Mouse (Mus musculus): ENCODE measurements around the gene Fndc5. TPM values are rescaled to one million over a fixed set of nuclear protein-coding genes. Genes with fewer than 3 reads are reported as not detected.

Gene Fndc5
- polyA plus RNA-seq, 1 experiment from 2014 or later = 29.1 TPM

DNA sequence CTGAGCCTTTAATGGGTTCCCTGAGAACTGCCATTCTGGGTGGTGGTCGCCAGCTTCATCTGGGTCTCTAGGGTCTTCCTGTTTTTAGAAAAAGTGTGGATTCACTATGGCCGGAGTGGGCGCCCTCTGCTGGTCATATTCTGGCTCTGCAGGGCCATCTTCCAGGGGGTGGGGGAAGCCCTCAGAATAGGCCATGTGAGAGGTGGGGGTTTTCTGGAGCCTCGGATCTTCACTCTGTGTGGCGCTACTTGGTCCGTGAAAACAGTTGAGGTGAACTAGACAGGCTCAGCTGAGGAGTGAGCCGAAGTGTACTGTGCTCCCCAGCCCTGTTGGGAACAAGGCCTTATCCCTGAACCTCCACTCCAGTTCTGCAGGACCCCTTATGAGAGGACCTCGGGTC is 6.7 kb upstream of the Fndc5 start:
- peak overlapping the region; percentile 48; the same call in 1 of the 2 replicates for H3K9ac ChIP-seq (ENCODE audit: low read depth, low read length)
- WGBS = 5% methylated on average over 8 of the region's 8 CpGs
- H3K36me3 ChIP-seq (ENCODE audit: control insufficient read depth, insufficient read depth, low read length) = no peaks in the 10 kb centered on the region
- H3K4me2 ChIP-seq (ENCODE audit: low read depth, low read length) = peak overlapping the region; percentile 55
- no peak for DNase-seq (ENCODE audit: low spot score)
- no peaks in the 10 kb centered on the region for H3K9me3 ChIP-seq (ENCODE audit: control insufficient read depth, low read length)
- H3K4me3 ChIP-seq (ENCODE audit: low read depth, low read length) = peak overlapping the region; percentile 38
- H3K27me3 ChIP-seq (replicated peaks; ENCODE audit: control insufficient read depth, insufficient read depth, low read length) = peaks cover 7% of the 10 kb centered on the region
- ATAC-seq (ENCODE audit: low read depth) = peak; percentile 30; the same call in 1 of the 2 replicates
- peak overlapping the region; percentile 39 for H3K27ac ChIP-seq (replicated peaks; ENCODE audit: low read depth, low read length)
- H3K4me1 ChIP-seq (ENCODE audit: control insufficient read depth, insufficient read depth, low read length) = peaks cover 19% of the 10 kb centered on the region

- peak overlapping the region; percentile 38 for H3K4me3 ChIP-seq (ENCODE audit: low read depth, low read length)
- no peaks in the 10 kb centered on the region for H3K36me3 ChIP-seq (ENCODE audit: control insufficient read depth, insufficient read depth, low read length)
- peaks cover 18% of the 10 kb centered on the region for H3K4me1 ChIP-seq (ENCODE audit: control insufficient read depth, insufficient read depth, low read length)
- peaks cover 13% of the 10 kb centered on the region for H3K27me3 ChIP-seq (replicated peaks; ENCODE audit: control insufficient read depth, insufficient read depth, low read length)
- no peaks in the 10 kb centered on the region for H3K9me3 ChIP-seq (ENCODE audit: control insufficient read depth, low read length)
- peak overlapping the region; percentile 56 for H3K9ac ChIP-seq (ENCODE audit: low read depth, low read length)
- H3K27ac ChIP-seq (replicated peaks; ENCODE audit: low read depth, low read length) = peak overlapping the region; percentile 44
- WGBS = 7% methylated on average over 16 of the region's 17 CpGs
- H3K4me2 ChIP-seq (ENCODE audit: low read depth, low read length) = peak overlapping the region; percentile 55
- peak; percentile 84 for DNase-seq (ENCODE audit: low spot score)
- ATAC-seq (ENCODE audit: low read depth) = peak; percentile 79
Measured at GRCm38 (mm10) chr4:129130755-129131303, 6.0 kb upstream of the Fndc5 start.

- H3K4me3 ChIP-seq (ENCODE audit: low read depth, low read length) = no peak overlapping the region
- no peak overlapping the region for H3K9ac ChIP-seq (ENCODE audit: low read depth, low read length)
- H3K27me3 ChIP-seq (replicated peaks; ENCODE audit: control insufficient read depth, insufficient read depth, low read length) = peaks cover 19% of the 10 kb centered on the region
- peak; percentile 63 for DNase-seq (ENCODE audit: low spot score)
- no peak overlapping the region for H3K27ac ChIP-seq (replicated peaks; ENCODE audit: low read depth, low read length)
- peaks cover 7% of the 10 kb centered on the region for H3K4me1 ChIP-seq (ENCODE audit: control insufficient read depth, insufficient read depth, low read length)
- no peaks in the 10 kb centered on the region for H3K36me3 ChIP-seq (ENCODE audit: control insufficient read depth, insufficient read depth, low read length)
- ATAC-seq (ENCODE audit: low read depth) = peak; percentile 53
- 10% methylated on average over 15 of the region's 15 CpGs for WGBS
- H3K9me3 ChIP-seq (ENCODE audit: control insufficient read depth, low read length) = no peaks in the 10 kb centered on the region
- H3K4me2 ChIP-seq (ENCODE audit: low read depth, low read length) = peak overlapping the region; percentile 22
Measured at GRCm38 (mm10) chr4:129134799-129135585, 1.8 kb upstream of the Fndc5 start.

GRCm38 (mm10) chr4:129135637-129136036 is 1.2 kb upstream of the Fndc5 start:
- DNase-seq (ENCODE audit: low spot score) (no peak), ATAC-seq (ENCODE audit: low read depth) (no peak)
- Histone ChIP-seq H3K36me3 (ENCODE audit: control insufficient read depth, insufficient read depth, low read length) (no peaks in the 10 kb centered on the region), H3K9ac (ENCODE audit: low read depth, low read length) (no peak overlapping the region), H3K9me3 (ENCODE audit: control insufficient read depth, low read length) (no peaks in the 10 kb centered on the region), H3K4me1 (ENCODE audit: control insufficient read depth, insufficient read depth, low read length) (peaks cover under 1% of the 10 kb centered on the region; the same call in 1 of the 2 replicates), H3K27ac (replicated peaks; ENCODE audit: low read depth, low read length) (no peak overlapping the region; the same call in 1 of the 2 replicates), H3K4me3 (ENCODE audit: low read depth, low read length) (peak overlapping the region; percentile 57; the same call in 1 of the 2 replicates), H3K4me2 (ENCODE audit: low read depth, low read length) (peak overlapping the region; percentile 94; the same call in 1 of the 2 replicates), H3K27me3 (replicated peaks; ENCODE audit: control insufficient read depth, insufficient read depth, low read length) (peaks cover 19% of the 10 kb centered on the region)
- WGBS = 69% methylated on average over 2 of the region's 2 CpGs

- peaks cover under 1% of the 10 kb centered on the region; the same call in 1 of the 2 replicates for H3K4me1 ChIP-seq (ENCODE audit: control insufficient read depth, insufficient read depth, low read length)
- peak overlapping the region; percentile 76 for H3K9ac ChIP-seq (ENCODE audit: low read depth, low read length)
- H3K4me3 ChIP-seq (ENCODE audit: low read depth, low read length) = peak overlapping the region; percentile 57
- no peaks in the 10 kb centered on the region for H3K9me3 ChIP-seq (ENCODE audit: control insufficient read depth, low read length)
- no peak overlapping the region for H3K27ac ChIP-seq (replicated peaks; ENCODE audit: low read depth, low read length)
- ATAC-seq (ENCODE audit: low read depth) (no peak), DNase-seq (ENCODE audit: low spot score) (no peak)
- H3K27me3 ChIP-seq (replicated peaks; ENCODE audit: control insufficient read depth, insufficient read depth, low read length) = peaks cover 19% of the 10 kb centered on the region
- no peaks in the 10 kb centered on the region for H3K36me3 ChIP-seq (ENCODE audit: control insufficient read depth, insufficient read depth, low read length)
- H3K4me2 ChIP-seq (ENCODE audit: low read depth, low read length) = peak overlapping the region; percentile 94
- WGBS = 26% methylated on average over 9 of the region's 9 CpGs
Measured at GRCm38 (mm10) chr4:129136189-129136578, 615 bp upstream of the Fndc5 start.

- peak overlapping the region; percentile 76 for H3K9ac ChIP-seq (ENCODE audit: low read depth, low read length)
Measured at GRCm38 (mm10) chr4:129137392-129138321, 858 bp downstream of the Fndc5 start.

DNA sequence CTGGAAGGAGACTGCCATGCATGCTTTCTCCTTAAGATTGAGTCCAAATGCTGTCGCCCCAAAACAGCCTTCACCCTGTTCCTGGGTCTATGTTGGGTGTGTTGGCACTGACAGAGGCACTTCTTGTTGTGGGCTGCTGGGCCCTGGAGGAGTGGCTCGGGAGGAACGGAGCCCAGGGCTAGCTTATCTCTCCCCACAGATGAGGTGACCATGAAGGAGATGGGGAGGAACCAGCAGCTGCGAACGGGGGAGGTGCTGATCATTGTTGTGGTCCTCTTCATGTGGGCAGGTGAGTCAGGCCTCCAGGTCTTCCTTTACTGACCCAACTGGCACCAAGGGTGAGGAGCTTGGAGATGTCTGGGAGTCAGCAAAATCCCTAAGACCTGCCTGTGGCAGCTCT is 2.8 kb downstream of the Fndc5 start:
- Histone ChIP-seq H3K4me2 (ENCODE audit: low read depth, low read length) (no peak overlapping the region), H3K9me3 (ENCODE audit: control insufficient read depth, low read length) (no peaks in the 10 kb centered on the region), H3K27me3 (replicated peaks; ENCODE audit: control insufficient read depth, insufficient read depth, low read length) (peaks cover 19% of the 10 kb centered on the region), H3K4me1 (ENCODE audit: control insufficient read depth, insufficient read depth, low read length) (peaks cover 19% of the 10 kb centered on the region), H3K36me3 (ENCODE audit: control insufficient read depth, insufficient read depth, low read length) (0 out of 2 replicates have a peak, but pooled peaks cover 4% of the 10 kb centered on the region), H3K4me3 (ENCODE audit: low read depth, low read length) (no peak overlapping the region), H3K9ac (ENCODE audit: low read depth, low read length) (no peak overlapping the region), H3K27ac (replicated peaks; ENCODE audit: low read depth, low read length) (no peak overlapping the region)
- WGBS = 94% methylated on average over 5 of the region's 5 CpGs
- DNase-seq (ENCODE audit: low spot score) (no peak), ATAC-seq (ENCODE audit: low read depth) (no peak)

More at GRCm38 (mm10) chr4:129137392-129138321, 858 bp downstream of the Fndc5 start:
- 46% methylated on average over 14 of the region's 14 CpGs for WGBS
- no peak for ATAC-seq (ENCODE audit: low read depth)
- Histone ChIP-seq H3K27ac (replicated peaks; ENCODE audit: low read depth, low read length) (no peak overlapping the region), H3K4me1 (ENCODE audit: control insufficient read depth, insufficient read depth, low read length) (peaks cover 10% of the 10 kb centered on the region), H3K27me3 (replicated peaks; ENCODE audit: control insufficient read depth, insufficient read depth, low read length) (peaks cover 19% of the 10 kb centered on the region), H3K9me3 (ENCODE audit: control insufficient read depth, low read length) (no peaks in the 10 kb centered on the region), H3K4me2 (ENCODE audit: low read depth, low read length) (peak overlapping the region; percentile 94), H3K4me3 (ENCODE audit: low read depth, low read length) (peak overlapping the region; percentile 57), H3K36me3 (ENCODE audit: control insufficient read depth, insufficient read depth, low read length) (0 out of 2 replicates have a peak, but pooled peaks cover 1% of the 10 kb centered on the region)
- DNase-seq (ENCODE audit: low spot score) = no peak

DNA sequence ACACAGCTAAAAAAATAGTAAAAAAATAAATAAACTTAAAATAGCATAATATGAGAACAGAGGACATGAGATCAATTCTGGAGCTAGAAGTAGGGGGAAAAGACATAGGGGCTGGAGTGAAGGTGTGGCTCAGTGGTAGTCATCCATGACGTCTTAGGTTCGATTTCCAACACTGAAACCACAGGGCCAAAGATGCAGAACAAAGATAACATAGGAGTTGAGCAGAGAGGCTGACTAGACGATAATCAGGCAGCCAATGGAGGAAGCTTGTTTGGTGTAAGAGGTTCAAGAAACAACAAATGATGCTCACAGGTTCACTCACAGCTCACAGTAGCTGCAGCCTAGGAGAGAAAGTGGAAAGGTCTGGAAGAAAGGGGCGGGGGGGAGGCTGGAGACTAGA is 4.0 kb downstream of the Fndc5 start:
- Histone ChIP-seq H3K9me3 (ENCODE audit: control insufficient read depth, low read length) (no peaks in the 10 kb centered on the region), H3K27me3 (replicated peaks; ENCODE audit: control insufficient read depth, insufficient read depth, low read length) (peaks cover 10% of the 10 kb centered on the region), H3K4me1 (ENCODE audit: control insufficient read depth, insufficient read depth, low read length) (peaks cover 25% of the 10 kb centered on the region), H3K27ac (replicated peaks; ENCODE audit: low read depth, low read length) (no peak overlapping the region), H3K4me2 (ENCODE audit: low read depth, low read length) (no peak overlapping the region), H3K9ac (ENCODE audit: low read depth, low read length) (no peak overlapping the region), H3K4me3 (ENCODE audit: low read depth, low read length) (no peak overlapping the region), H3K36me3 (ENCODE audit: control insufficient read depth, insufficient read depth, low read length) (0 out of 2 replicates have a peak, but pooled peaks cover 4% of the 10 kb centered on the region)
- ATAC-seq (ENCODE audit: low read depth) (no peak), DNase-seq (ENCODE audit: low spot score) (no peak)
- WGBS = 73% methylated on average over 4 of the region's 4 CpGs
